Mouse (Mus musculus): ENCODE data around the gene Asxl1.

Asxl1 gene

DNA sequence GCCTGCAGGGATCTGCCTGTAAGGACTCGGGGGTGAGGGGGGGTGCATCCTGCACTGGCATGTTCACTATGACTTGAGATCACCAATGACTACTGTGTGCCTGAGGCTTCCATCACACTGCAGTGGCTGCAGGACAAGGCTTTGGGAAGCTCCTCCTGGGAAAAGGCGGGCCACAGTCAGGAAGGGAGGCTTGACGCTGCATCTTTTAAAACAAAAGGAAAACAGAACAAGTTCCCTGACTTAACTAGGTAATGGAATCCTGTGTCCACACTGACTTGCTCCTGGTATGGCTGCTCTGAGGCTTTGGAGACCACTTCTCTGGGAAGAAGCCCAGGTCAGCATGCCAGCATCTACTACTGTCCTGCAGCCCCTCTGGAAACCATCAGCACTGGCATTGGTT is 63.3 kb downstream of the Asxl1 start:
- in situ Hi-C loops (cut with MboI, MseI), result no loop called here

DNA sequence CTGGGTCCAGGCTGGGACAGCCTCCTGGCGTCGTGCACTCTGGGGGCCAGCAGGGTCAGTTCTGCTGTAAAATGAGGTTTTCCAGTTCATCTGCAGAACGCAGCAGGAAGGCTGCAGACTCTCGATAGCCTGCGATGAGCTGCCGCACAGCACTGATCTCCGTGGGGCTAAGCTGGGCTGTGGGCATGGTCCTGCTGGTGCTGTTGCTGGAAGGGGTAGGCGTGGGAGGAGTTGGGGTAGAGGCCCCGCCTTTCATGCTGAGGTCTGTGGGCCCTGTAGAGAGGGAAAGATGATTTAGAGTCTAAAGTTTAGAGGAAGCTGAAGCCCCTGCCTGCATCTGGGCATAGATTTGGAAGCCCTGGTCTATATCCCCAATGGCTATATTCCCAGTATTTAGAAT is 65.9 kb downstream of the Asxl1 start:
- in situ Hi-C loops (cut with MboI, MseI), result no loop called here

DNA sequence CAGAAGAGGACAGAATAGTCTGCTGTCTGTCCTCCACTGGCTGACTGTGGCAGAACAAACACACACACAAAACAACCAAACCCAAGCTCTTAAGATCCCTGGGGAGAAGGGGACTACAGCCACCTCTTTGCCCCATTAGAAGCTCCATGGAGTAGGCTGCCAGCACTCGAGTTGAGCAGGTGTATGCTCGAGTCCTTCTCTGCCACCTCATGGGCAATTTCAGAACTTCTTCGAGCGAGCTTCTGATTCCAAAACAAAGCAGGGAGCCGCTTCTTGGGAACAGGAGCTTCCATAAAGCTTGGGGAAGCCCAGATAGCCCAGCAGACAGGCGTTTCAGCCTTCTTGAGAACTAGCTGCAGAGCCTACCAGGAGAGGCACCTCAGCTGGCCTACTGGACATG is 66.9 kb downstream of the Asxl1 start:
- in situ Hi-C loops (cut with MboI, MseI), result no loop called here

DNA sequence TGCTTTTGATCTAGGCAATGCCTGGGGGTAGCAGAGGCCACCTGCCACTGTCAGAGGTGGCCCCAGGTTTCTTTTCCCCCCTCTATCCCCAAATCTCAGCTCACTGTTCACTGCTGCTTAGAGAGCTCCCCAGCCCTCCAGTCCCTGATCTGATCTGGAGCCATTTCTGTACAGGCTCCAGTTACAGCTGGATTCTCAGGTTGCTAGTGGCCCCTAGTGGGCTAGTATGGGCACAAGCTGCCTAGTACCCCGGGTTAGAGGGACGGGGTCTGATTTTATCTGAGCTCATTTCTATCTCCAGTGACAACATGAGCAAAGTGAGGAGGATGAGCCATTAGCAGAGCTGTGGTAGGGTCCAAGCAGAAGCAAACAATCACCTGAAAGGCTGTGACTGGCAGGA is 69.0 kb downstream of the Asxl1 start:
- in situ Hi-C loops (cut with MboI, MseI), result loop anchor here (5.0 kb wide), 1 partner anchor 342 kb away; no protein-coding TSS in a partner anchor

DNA sequence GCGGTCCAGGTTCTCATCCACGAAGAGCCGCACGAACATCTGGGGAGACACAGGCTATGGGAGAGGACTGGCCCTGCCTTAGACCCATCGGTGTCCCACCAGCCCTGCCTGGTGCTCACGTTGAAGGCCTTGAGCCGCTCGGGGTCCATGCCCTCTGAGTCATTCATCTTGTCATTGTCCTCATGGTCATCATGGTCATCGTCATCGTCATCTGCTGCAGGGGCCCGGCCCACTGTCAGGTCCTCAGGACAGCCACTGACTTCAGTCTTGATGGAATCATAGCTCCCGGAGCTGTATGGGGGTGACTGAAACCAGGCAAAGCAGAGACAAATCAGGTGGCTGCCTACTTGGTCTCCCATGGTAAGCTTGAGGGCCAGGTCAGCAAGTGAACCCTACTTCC is 72.2 kb downstream of the Asxl1 start:
- in situ Hi-C loops (cut with MboI, MseI), result loop anchor here (5.0 kb wide), 1 partner anchor 346 kb away; no protein-coding TSS in a partner anchor

DNA sequence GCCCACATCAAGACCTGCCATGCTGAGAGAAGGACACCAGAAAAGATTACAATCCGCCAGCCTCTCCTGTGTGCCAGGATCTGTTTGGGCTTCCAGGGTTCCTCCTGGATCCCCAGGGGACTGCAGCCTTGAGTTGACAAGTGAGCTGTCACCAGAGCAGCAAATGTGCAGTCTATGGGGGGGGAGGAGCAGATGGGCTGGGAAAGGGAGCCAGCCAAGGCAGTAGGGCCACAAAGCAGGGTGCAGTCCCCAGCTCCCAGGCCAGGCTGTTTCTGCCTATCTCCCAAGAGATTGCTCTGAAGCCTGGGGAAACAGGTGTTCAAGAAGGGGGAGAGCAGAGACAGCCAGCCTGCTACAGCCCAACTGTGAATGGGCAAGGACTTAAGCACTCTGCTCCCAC is 72.8 kb downstream of the Asxl1 start:
- in situ Hi-C loops (cut with MboI, MseI), result loop anchor here (5.0 kb wide), 1 partner anchor 346 kb away; no protein-coding TSS in a partner anchor

DNA sequence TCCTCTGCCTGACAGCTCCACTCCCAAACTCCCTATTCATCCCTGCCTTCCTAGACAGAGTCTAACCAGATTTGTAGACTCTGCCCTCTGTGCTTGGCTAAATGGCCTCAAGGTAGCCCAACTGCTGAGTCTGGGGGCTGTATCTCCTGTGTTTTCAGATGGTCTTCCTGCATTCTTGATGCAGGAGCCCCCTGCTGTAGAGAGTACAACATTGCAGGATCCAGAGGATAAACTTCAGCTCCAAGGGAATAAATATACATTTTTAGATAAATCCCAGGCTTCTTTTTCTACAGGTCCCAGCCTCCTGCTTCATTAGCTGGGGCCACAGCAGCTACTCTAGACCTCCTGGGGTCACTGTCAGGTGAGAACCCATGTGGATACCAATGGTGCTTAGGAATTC is 75.6 kb downstream of the Asxl1 start:
- in situ Hi-C loops (cut with MboI, MseI), result no loop called here

DNA sequence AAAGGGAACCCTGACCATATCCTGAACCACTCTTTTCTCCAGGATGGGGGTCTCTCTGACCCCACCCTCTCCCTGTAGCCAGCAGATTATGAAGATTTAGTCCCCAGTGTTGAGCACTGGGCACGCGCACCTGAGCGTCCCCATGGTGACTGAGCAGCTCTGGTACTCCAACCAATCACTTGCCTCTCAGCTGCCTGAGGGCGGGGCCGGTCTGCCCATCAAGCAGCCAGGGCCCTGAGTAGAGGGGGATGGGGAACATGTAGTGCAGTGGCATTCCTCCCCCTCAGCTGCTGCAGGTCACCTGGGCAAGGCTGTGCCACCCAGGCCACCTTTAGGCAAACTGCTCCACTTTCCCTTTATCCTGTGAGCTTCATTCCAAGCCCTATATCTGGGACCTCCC is 76.4 kb downstream of the Asxl1 start:
- in situ Hi-C loops (cut with MboI, MseI), result no loop called here

DNA sequence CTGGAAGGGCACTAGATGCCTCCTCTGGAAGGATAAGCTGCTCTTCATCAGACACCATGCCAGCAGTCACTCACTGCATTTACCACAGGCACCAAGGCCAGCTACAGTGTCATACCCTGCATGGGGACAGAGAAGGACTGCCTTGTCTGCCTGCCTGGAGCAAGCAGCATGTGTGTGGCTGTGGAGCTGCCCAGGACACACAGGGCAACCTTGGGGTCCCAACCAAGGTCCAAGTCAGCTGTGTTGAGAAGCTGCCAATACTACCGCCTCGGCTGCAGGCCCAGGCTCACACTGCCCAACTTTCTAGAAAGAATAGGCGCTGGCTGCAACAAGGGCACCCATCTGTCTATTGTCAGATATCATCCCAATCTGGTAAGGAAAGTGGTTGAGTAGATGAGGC is 77.5 kb downstream of the Asxl1 start:
- in situ Hi-C loops (cut with MboI, MseI), result no loop called here

DNA sequence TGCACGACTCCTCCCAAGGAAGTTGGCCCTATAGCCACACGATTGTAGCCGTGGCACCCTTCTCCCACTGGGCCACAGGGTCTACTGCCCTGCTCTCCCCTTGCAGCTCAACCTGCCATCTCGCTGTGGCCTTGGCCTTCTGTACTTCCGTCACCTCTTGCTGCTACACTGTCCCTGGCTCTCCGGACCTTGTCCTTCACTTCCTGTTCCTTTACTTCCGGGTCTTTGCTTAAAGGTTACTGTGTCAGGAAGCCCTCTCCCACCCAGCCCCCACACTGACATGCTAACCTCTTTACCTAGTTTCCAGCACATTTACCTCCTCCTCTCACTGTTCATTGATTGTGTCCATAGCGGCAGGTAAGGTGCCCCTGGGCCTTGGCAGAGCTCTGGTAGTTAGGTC is 78.9 kb downstream of the Asxl1 start:
- in situ Hi-C loops (cut with MboI, MseI), result no loop called here

DNA sequence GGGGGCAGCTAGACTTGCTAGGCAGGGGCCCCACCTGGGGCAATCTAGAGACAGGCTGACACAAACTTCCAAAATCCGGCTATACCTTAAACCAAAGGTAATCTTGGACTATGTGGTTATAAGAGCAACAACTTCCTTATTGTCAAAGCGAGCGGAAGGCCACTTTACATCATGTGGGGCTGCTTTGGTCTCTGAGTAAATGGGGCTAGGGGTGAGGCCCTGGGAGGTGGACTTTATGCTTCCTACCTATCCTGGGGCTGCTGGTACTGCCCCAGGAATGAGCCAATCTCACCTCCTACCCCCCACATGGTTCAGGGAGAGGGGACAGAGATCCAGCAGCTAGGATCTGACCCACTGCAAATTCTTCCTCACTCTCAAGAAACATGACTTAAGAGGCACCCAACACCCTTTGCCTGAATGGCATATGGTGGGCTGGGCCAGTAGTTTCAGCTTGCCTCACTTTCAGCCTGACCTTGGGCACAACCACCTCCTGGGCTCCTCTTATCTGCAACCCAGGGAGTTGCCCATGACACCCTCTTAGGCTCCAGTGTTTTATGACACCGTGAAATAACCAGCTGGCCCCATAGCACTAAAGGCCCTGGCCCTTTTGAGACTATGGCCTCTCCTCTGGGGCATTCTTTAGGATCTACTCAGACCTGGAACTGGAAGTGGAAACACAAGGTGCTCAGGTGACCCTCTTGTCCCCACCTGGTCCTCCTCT is 79.7 kb downstream of the Asxl1 start:
- in situ Hi-C loops (cut with MboI, MseI), result no loop called here

DNA sequence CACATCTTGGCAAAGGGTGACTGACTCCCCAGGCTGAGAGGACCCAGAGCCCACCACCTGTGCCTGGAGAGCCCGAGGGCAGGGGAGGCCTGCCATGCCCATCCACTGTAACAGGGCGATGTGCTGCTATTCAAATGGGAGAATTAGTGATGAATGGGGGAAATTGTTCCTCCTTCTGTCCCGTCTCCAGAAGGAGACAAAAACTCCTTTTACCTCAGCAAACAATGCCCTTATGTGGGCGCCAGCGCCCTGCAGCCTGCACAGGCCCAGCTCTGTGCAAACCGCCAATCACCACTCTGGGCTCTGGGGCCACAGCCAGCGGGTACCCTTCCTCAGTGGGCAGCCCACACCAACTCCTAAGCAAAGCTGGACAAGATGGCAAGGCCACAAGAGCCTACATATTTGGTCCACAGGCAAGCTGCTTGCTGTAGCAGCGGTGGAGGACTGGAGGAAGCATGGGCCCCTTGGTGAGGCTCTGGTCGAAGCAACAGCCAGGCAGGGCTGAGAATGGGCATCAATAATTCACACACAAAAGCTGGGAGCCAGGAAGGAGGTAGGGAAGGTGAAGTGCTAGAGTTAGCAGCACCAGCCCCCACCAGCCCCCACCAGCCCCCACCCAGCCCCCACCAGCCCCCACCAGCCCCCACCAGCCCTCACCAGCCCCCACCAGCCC is 80.5 kb downstream of the Asxl1 start:
- in situ Hi-C loops (cut with MboI, MseI), result no loop called here

DNA sequence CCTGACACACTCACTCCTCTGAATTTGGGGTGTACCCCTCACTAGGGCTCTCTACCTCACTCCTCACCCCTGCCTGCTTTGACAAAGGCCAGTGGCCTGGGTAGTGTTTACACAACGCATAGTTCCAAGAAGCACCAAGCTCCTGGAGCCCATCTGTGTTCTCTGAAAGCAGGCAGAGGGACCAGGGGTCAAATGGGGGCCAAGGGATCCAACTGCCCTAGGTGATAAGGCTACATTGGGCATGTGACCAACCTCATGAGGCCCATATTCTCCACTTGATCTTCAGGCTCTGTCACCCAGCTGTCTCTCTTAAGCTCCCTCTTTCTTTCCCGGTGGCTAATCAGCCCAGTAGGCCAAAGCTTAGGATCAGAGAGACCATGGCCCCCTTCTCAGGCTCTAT is 81.3 kb downstream of the Asxl1 start:
- in situ Hi-C loops (cut with MboI, MseI), result no loop called here

DNA sequence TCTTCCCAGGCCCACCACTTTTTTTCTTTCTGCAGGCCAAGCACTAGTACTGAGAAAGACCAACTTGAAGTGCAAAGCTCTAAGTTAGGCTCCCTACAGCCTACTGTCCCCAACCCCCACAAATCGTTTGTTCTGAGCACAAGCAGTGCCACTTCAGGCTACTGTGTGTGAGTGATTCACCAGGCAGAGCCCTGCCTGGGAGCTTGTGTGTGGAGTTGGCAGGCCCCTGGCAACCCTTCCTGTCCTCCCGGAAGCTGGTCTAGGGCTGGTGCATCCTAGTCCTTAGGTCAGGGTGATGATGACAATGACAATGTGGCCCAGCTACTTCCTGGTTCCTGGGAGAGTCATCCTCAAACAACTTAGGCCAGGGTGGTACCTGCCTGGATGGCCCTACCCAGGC is 82.9 kb downstream of the Asxl1 start:
- in situ Hi-C loops (cut with MboI, MseI), result no loop called here

DNA sequence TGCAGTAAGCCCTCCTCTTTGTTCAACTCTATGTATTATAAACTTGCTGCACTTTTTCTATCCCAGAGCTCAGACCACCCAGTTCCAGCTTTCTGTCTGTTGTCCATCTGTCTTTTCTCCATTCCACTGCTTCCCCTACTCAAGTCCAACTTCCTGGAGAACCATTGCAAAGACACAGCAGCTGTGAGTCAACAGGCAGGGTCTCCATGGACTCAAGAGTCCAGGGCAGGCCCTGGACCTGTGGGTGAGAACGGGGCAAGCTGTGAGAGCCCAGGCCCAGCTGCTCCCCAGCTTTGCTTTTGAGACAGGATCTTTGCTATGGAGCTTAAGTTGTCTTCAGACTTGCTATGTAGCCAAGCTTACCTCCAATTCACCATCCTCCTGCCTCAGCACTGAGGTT is 84.9 kb downstream of the Asxl1 start:
- in situ Hi-C loops (cut with MboI, MseI), result no loop called here

DNA sequence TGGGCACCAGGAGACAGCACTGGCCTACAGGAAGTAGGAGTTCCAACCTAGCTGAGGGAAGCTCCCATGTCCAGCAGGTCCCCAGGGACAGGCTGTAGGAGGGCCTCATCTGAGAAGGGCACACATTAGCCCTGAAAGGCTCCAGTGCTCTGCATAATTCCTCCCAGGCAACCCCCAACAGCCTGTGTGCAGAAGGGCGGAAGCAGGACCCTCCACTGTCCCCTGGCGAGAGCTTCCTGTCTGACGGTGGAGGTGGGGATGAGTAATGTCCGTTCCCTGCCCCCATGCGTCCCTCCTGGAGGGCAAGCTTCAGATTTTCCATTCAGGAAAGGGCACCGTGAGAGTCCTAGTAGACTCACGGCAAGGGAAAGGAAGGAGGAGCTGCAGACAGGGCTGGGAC is 86.9 kb downstream of the Asxl1 start:
- in situ Hi-C loops (cut with MboI, MseI), result no loop called here

DNA sequence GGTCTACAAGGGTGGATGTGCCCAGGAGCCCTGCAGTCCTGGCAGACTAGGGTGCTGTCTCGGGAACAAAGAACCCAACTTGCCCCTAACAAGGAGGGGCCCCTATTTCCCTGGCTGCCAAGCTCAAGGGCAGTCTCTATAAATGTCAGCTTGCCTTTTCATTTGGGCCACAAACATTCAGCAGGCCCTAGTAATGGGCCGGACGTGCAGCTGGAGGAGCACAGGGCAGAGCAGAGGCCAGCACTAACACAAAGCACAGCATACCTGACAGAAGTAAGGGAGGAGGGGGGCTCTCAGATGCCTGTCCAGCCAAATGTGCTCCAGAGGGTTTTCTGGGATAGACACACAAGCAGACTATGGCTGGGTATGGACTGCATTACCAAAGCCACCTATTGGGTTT is 88.2 kb downstream of the Asxl1 start:
- in situ Hi-C loops (cut with MboI, MseI), result no loop called here

DNA sequence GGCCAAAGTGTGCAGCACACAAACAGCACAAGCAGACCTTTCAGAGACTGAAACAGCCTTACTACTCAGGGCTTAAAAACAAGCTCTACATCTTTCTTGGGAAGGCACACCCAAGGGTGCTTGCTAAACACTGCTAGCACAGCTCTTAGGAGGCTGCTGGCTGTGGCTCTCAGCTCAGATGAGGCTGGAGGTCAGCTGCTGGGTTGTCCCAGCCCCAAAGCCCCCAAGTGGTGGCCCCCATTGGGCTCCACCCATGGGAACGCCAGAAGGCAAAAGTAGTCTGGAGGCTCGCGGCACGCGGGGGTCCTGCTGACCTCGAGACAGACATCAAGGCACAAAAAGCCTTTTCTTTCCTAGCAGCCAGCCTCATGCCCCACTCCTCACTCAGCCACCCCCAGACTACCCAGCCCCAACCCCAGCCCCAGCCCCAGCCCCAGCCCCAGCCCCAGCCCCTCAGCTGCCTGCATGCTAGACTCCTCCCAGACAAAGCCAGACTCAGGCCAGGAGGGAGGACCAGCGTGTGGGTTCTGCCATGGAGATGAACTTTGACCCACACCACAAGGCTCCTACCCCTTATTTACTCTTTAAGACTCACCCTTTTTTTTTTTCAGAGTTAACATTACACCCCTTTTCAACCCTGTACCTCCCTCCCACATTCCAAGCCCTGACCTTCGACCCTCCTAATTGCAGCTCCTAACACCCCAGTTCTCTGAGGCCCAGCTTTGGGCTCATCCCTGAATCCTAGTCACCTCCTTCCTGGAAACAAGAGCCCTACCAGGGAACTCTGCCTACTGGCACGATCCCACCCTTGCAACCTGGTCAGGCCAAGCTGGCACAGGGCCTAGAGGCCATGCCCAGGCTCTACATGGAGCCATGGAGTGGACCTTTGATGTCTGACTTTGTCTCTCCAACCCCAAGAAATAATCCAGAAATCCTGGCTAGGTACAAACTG is 89.5 kb downstream of the Asxl1 start:
- in situ Hi-C loops (cut with MboI, MseI), result no loop called here

DNA sequence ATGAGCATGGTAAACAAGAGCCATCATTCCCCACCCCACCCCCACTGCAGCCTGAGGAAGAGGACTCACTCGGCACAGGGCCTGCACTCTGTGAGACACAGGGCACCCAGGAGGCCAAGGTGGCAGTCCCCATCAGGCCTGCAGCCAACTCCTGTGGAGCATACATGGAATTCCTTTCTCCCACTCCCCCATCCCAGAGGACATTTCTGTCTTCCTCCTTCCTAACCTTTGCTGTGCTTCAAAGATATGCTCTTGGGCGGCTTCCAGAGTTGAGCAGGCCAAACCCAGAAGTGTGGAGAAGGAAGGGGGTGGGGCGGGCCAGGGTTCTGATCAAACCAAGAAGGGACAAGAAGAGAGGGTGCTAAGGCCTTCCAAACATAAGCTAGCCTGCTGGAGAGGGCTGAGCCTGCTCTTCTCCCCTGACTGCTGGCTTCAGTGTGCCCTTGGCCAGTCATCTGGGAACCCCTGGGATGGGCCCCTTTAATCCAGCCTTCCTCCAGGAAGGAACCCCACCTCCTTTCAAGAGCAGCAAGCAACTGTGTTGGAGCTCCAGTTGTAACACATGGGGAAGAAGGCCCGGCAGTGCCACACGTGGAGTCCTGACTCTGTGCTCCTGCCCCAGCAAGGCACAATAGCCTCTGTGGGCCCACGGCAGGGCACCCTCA is 91.1 kb downstream of the Asxl1 start:
- in situ Hi-C loops (cut with MboI, MseI), result no loop called here

DNA sequence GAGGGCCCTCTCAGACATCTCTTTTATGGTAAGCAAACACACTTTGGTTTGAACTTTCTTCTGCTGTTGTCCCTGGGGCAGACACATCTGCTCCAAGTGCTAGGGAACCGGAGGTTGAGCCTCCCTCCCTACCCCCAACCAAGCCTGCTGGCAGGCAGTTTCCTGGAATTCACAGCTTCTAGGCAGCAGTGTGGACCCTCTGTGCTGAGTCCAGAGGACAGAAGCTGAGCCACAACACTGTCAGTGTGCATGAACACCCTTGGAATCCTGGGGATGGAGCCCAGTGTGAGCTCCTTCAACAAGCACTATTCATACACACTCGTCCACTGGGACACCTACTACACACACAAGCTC is 91.7 kb downstream of the Asxl1 start:
- in situ Hi-C loops (cut with MboI, MseI), result no loop called here

DNA sequence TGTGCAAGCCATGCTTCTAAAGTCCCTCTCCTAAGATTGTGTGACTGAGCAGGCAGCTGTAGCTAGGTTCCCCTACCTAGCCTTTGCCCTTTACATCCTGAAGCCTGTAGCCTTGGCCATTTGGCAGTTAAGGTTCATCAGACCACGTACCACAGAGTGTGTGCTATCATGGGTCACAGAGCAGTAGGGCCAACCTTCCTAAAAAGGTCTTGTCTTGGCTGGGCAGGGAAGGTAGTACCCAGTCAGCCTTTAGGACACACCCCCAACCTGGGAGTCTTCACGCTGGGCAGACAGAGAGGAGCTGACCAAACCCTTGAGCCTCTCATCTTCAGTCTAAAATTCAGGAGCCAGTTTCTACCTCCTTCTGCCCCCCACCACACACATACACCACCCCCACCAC is 95.1 kb downstream of the Asxl1 start:
- in situ Hi-C loops (cut with MboI, MseI), result no loop called here

DNA sequence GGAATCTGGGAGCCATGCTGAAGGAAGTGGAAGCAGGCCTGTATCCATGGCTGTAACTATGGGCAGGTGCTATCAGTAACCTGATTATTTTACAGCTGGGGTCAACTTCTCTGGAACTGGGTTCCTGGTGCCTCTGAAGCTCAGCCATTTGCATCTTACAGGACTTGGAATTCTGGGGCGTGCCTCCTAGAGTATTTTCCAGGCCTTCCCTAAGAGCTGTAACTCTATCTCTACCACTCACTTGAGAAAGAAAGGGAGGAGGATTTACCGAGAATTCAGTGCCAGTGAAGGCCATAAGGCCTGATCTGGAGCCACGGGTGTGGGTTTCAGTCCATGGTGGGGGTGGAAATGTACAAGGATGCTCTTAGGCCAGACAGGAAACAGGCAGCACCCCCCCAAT is 95.6 kb downstream of the Asxl1 start:
- in situ Hi-C loops (cut with MboI, MseI), result no loop called here

All from regulatory T cell (primary cell).